Mouse (Mus musculus) MEL (cell line): ENCODE measurements at regions not wholly inside any gene's neighbourhood (a gene's known extent, or its start where the extent isn't known, plus 50 kb on each side); places are given as distances from the start of the nearest gene placed in this dataset.

Source experiments
- DNase-seq: peaks from one replicate; pipeline ENCODE4 v3.0.0; 2011; ENCODE audit warnings: low read depth, low spot score
- H3K27ac ChIP-seq: 2 replicates; pipeline ENCODE4 v1.5.1; 2012; ENCODE audit warnings: low read depth, mild to moderate bottlenecking, control low read depth, low read length, moderate library complexity; ENCODE audit not compliant: control insufficient read depth
- H3K27me3 ChIP-seq, 2 experiments: fragments of 150-350 bp in 1 of 2; sonication (generic) in 1 of 2; 2 replicates each; pipeline ENCODE4 v1.6.1; 2012; ENCODE audit warnings: low read length in 2 of 2, mild to moderate bottlenecking in 2 of 2, improper control_type of control experiment in 1 of 2, moderate library complexity in 1 of 2; ENCODE audit not compliant: insufficient read depth in 2 of 2, control insufficient read depth in 1 of 2
- H3K36me3 ChIP-seq, 2 experiments: 2 replicates each; pipeline ENCODE4 v1.6.1; 2012 to 2014; ENCODE audit warnings: low read length in 2 of 2, improper control_type of control experiment in 1 of 2, inconsistent platforms in 1 of 2, mild to moderate bottlenecking in 1 of 2; ENCODE audit not compliant: insufficient read depth in 2 of 2, control insufficient read depth in 1 of 2
- H3K4me1 ChIP-seq, 2 experiments: fragments of 150-350 bp in 1 of 2; sonication (generic) in 1 of 2; 2 replicates each; pipeline ENCODE4 v1.6.1; 2012; ENCODE audit warnings: low read length in 2 of 2, improper control_type of control experiment in 1 of 2, mild to moderate bottlenecking in 1 of 2; ENCODE audit not compliant: insufficient read depth in 2 of 2, control insufficient read depth in 1 of 2
- H3K4me3 ChIP-seq, 2 experiments: fragments of 150-350 bp in 1 of 2; sonication (generic) in 1 of 2; 2 replicates each; pipeline ENCODE4 v1.5.1; 2012; ENCODE audit warnings: low read depth in 2 of 2, low read length in 2 of 2, mild to moderate bottlenecking in 2 of 2, moderate library complexity in 2 of 2, control low read depth in 1 of 2, improper control_type of control experiment in 1 of 2; ENCODE audit not compliant: control insufficient read depth in 1 of 2, insufficient read depth in 1 of 2
- H3K79me2 ChIP-seq: 2 replicates; pipeline ENCODE4 v1.6.1; 2012; ENCODE audit warnings: mild to moderate bottlenecking, low read length, moderate library complexity; ENCODE audit not compliant: control insufficient read depth, poor library complexity, insufficient read depth
- H3K9ac ChIP-seq: 2 replicates; pipeline ENCODE4 v1.6.1; 2012; ENCODE audit warnings: low read depth, mild to moderate bottlenecking, control low read depth, low read length, moderate library complexity; ENCODE audit not compliant: control insufficient read depth, poor library complexity, severe bottlenecking
- H3K9me3 ChIP-seq: fragments of 150-350 bp; sonication (generic); replicated peaks from 2 replicates; pipeline ENCODE4 v1.6.1; 2012; ENCODE audit warnings: mild to moderate bottlenecking, low read length, improper control_type of control experiment, moderate library complexity; ENCODE audit not compliant: insufficient read depth
- E2F4 ChIP-seq: IDR thresholded peaks from 2 replicates; pipeline ENCODE4 v1.6.1; 2011; ENCODE audit warnings: low read depth, low read length, improper control_type of control experiment, borderline replicate concordance
- EP300 ChIP-seq, 2 experiments: IDR thresholded peaks; 2 replicates each; pipeline ENCODE4 v1.6.1; 2011; ENCODE audit warnings: improper control_type of control experiment in 2 of 2, low read length in 2 of 2, low read depth in 1 of 2, mild to moderate bottlenecking in 1 of 2
- GABPA ChIP-seq: IDR thresholded peaks from 2 replicates; pipeline ENCODE4 v1.6.1; 2012; ENCODE audit warnings: low read depth, mild to moderate bottlenecking, inconsistent platforms, low read length, improper control_type of control experiment, moderate library complexity
- JUND ChIP-seq: IDR thresholded peaks from 2 replicates; pipeline ENCODE4 v1.6.1; 2011; ENCODE audit warnings: low read depth, mild to moderate bottlenecking, improper control_type of control experiment, low read length
- KAT2A ChIP-seq: conservative IDR thresholded peaks from 2 replicates; pipeline ENCODE4 v1.6.1; 2012; ENCODE audit warnings: low read depth, low read length, improper control_type of control experiment, inconsistent platforms
- MAFK ChIP-seq: IDR thresholded peaks from 2 replicates; pipeline ENCODE4 v1.6.1; 2011; ENCODE audit warnings: low read depth, mild to moderate bottlenecking, low read length, improper control_type of control experiment, borderline replicate concordance
- MEF2A ChIP-seq: IDR thresholded peaks from 2 replicates; pipeline ENCODE4 v1.6.1; 2014; ENCODE audit warnings: low read depth, mild to moderate bottlenecking, inconsistent platforms, low read length, improper control_type of control experiment; ENCODE audit not compliant: poor library complexity, insufficient replicate concordance, severe bottlenecking; ENCODE audit errors: extremely low read depth
- MYB ChIP-seq: IDR thresholded peaks from 2 replicates; pipeline ENCODE4 v1.6.1; 2011; ENCODE audit warnings: mild to moderate bottlenecking, low read depth, low read length, improper control_type of control experiment
- MYC ChIP-seq: IDR thresholded peaks from 2 replicates; pipeline ENCODE4 v1.6.1; 2011; ENCODE audit warnings: low read depth, mild to moderate bottlenecking, low read length, improper control_type of control experiment, moderate library complexity
- POLR2A ChIP-seq, 2 experiments: IDR thresholded peaks; 2 replicates each; pipeline ENCODE4 v1.6.1; 2011 to 2012; ENCODE audit warnings: low read length in 2 of 2, mild to moderate bottlenecking in 2 of 2, control low read depth in 1 of 2, improper control_type of control experiment in 1 of 2, low read depth in 1 of 2, moderate library complexity in 1 of 2; ENCODE audit not compliant: control insufficient read depth in 1 of 2, insufficient read depth in 1 of 2, poor library complexity in 1 of 2
- POLR2AphosphoS2 ChIP-seq: IDR thresholded peaks from 2 replicates; pipeline ENCODE4 v1.6.1; 2011; ENCODE audit warnings: low read length, improper control_type of control experiment
- RAD21 ChIP-seq: IDR thresholded peaks from 2 replicates; pipeline ENCODE4 v1.6.1; 2011; ENCODE audit warnings: mild to moderate bottlenecking, low read depth, low read length, improper control_type of control experiment
- SIN3A ChIP-seq: IDR thresholded peaks from 2 replicates; pipeline ENCODE4 v1.6.1; 2012; ENCODE audit warnings: low read length, improper control_type of control experiment, inconsistent platforms
- TAL1 ChIP-seq: IDR thresholded peaks from 2 replicates; pipeline ENCODE4 v1.6.1; 2012; ENCODE audit warnings: mild to moderate bottlenecking, inconsistent platforms, low read length, moderate library complexity, mixed read lengths
- TBP ChIP-seq: IDR thresholded peaks from 2 replicates; pipeline ENCODE4 v1.8.0; 2011; ENCODE audit warnings: low read depth, low read length, improper control_type of control experiment
- TCF12 ChIP-seq: IDR thresholded peaks from 2 replicates; pipeline ENCODE4 v1.6.1; 2014; ENCODE audit warnings: low read depth, mild to moderate bottlenecking, inconsistent platforms, low read length, improper control_type of control experiment, moderate library complexity
- ZC3H11A ChIP-seq: IDR thresholded peaks from 2 replicates; pipeline ENCODE4 v1.6.1; 2012; ENCODE audit warnings: low read depth, mild to moderate bottlenecking, inconsistent platforms, low read length, improper control_type of control experiment
- ZKSCAN1 ChIP-seq: IDR thresholded peaks from 2 replicates; pipeline ENCODE4 v1.6.1; 2012; ENCODE audit warnings: low read depth, mild to moderate bottlenecking, inconsistent platforms, low read length, improper control_type of control experiment, moderate library complexity
- ZMIZ1 ChIP-seq: IDR thresholded peaks from 2 replicates; pipeline ENCODE4 v1.6.1; 2012; ENCODE audit warnings: low read depth, mild to moderate bottlenecking, inconsistent platforms, low read length, improper control_type of control experiment, moderate library complexity
- ZNF384 ChIP-seq: IDR thresholded peaks from 2 replicates; pipeline ENCODE4 v1.6.1; 2012; ENCODE audit warnings: low read depth, mild to moderate bottlenecking, inconsistent platforms, low read length, improper control_type of control experiment

DNA sequence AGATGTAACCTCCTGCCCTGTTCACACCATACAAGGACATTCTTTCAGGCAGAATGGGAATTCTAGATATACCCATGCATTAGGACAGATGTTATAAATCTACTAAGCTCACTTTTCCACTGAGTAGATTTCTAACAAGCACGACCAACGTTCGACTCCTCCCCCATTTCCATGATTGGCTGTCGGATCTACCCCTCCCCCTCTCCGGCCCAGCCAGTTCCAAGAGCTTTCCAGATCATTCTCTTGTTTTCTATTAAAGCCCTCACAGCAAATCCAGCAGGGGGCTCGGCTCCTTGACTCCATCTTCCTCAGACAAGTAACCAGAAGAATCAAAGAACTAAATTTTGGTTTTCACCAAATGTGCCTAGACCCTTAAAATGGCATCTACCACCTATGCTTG, 146.5 kb upstream of the Plxnc1 start:
- Histone ChIP-seq H3K4me1 (peaks cover 6 to 19% of the 10 kb centered on the region in 2 experiments), H3K36me3 (peaks cover 0 to 10% of the 10 kb centered on the region in 2 experiments; a peak in 2 of 4 replicates), H3K79me2 (no peaks in the 10 kb centered on the region), H3K27ac (no peak overlapping the region), H3K4me3 (no peak overlapping the region), H3K27me3 (peaks cover 0 to 10% of the 10 kb centered on the region in 2 experiments; a peak in 3 of 4 replicates), H3K9ac (no peak overlapping the region), H3K9me3 (no peaks in the 10 kb centered on the region)
- TF ChIP-seq TCF12 (no peak), ZNF384 (no peak), MYB (no peak), POLR2A (IDR thresholded peaks at IDR 0.05; ENCODE audit: control insufficient read depth in 1 of 2, insufficient read depth in 1 of 2, low read depth in 1 of 2, low read length in 2 of 2, poor library complexity in 1 of 2) (no peak), TBP (no peak), MYC (no peak), EP300 (IDR thresholded peaks at IDR 0.05; ENCODE audit: low read depth in 1 of 2, low read length in 2 of 2) (no peak), JUND (no peak), GABPA (no peak), MEF2A (no peak), POLR2AphosphoS2 (no peak), KAT2A (no peak), ZMIZ1 (no peak), SIN3A (no peak), E2F4 (no peak), MAFK (no peak), ZC3H11A (no peak; the same call in 1 of the 2 replicates), RAD21 (no peak), TAL1 (no peak)
- DNase-seq = no peak

- no peak overlapping the region for H3K27ac ChIP-seq
- TF ChIP-seq ZKSCAN1 (no peak), TAL1 (no peak), MYB (no peak)
- peaks cover 0 to 7% of the 10 kb centered on the region in 2 experiments; a peak in 3 of 4 replicates for H3K27me3 ChIP-seq
- DNase-seq = no peak
- peaks cover 6 to 19% of the 10 kb centered on the region in 2 experiments for H3K4me1 ChIP-seq
- no peak overlapping the region for H3K9ac ChIP-seq
- H3K4me3 ChIP-seq = no peak overlapping the region
- no peaks in the 10 kb centered on the region for H3K9me3 ChIP-seq
- H3K36me3 ChIP-seq = peaks cover 0 to 10% of the 10 kb centered on the region in 2 experiments; a peak in 2 of 4 replicates
- H3K79me2 ChIP-seq = no peaks in the 10 kb centered on the region
Observed at GRCm38 (mm10) chr10:95090641-95091040, 146.0 kb upstream of the Plxnc1 start.
